Comparison of ENCODE assay signal across 18 mouse cellular contexts in the genomic region with DNA sequence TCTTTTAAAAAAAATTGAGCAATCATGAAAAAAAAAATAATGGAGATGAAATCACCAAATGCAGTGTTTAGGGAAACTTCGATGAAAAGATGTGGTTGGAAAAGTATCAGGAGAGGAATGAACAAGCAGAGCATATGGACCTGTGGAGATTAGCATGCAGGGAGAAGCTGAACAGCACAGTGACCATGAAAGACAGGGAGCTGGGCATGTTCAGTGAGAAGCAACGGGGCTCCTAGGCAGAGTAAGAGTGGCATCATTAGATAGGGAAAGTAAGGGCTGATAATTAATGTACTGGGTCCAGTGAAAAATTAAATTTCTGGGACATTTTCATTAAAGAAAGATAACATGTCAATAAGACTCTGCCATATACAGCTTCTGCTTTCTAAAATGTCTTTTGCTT.
"Had no signal": no experiment of that assay in that cellular context is flagged by ENCODE, and none has a peak within 500 bp of the region (broad histone marks: within the 10 kb centered on the region; RNA-seq: fewer than 3 reads in every experiment).

No protein-coding gene starts in this region.

- H3K27me3 ChIP-seq: midbrain, embryonic 13.5 days; midbrain, embryonic 15.5 days; neural tube, embryonic 13.5 days; neural tube, embryonic 15.5 days had no signal

- H3K36me3 ChIP-seq: midbrain, embryonic 13.5 days; midbrain, embryonic 15.5 days; neural tube, embryonic 13.5 days; neural tube, embryonic 15.5 days had no signal

- H3K9me3 ChIP-seq: midbrain, embryonic 13.5 days; midbrain, embryonic 15.5 days; neural tube, embryonic 13.5 days; neural tube, embryonic 15.5 days had no signal

- H3K4me1 ChIP-seq: midbrain, embryonic 13.5 days; midbrain, embryonic 15.5 days; neural tube, embryonic 13.5 days; neural tube, embryonic 15.5 days had no signal

- H3K27ac ChIP-seq: midbrain, embryonic 13.5 days; midbrain, embryonic 15.5 days; neural tube, embryonic 13.5 days; neural tube, embryonic 15.5 days had no signal

- ATAC-seq: midbrain, embryonic 13.5 days; midbrain, embryonic 15.5 days had no signal

- H3K9ac ChIP-seq: lung, embryonic 14.5 days; midbrain, embryonic 13.5 days; midbrain, embryonic 15.5 days; neural tube, embryonic 13.5 days; neural tube, embryonic 15.5 days had no signal

- H3K4me3 ChIP-seq: midbrain, embryonic 13.5 days; midbrain, embryonic 15.5 days; myocyte; neural tube, embryonic 13.5 days; neural tube, embryonic 15.5 days had no signal

- DNase-seq: lung, adult 18-20 months; lung, embryonic 14.5 days; lung, postnatal 10 days; lung, postnatal 4 days; retina, postnatal 1 day; right cerebral cortex, adult 18-20 months; right cerebral cortex, postnatal 25 days; right cerebral cortex, postnatal 4 days; spleen, adult 18-20 months; thymus, adult 18-20 months; thymus, postnatal 14 days; thymus, postnatal 36 days had no signal

- H3K4me2 ChIP-seq: lung, embryonic 14.5 days; midbrain, embryonic 11.5 days; midbrain, embryonic 13.5 days; midbrain, embryonic 15.5 days; neural tube, embryonic 13.5 days; neural tube, embryonic 15.5 days had no signal
